Mouse (Mus musculus) intestine, embryonic 16.5 days (tissue): ENCODE results near the gene Pbld2. TPM values are rescaled to one million over a fixed set of nuclear protein-coding genes. Genes with fewer than 3 reads are reported as not detected.

Experiments used
- ATAC-seq: fragments of 200-750 bp; cut with Nextera tagmentation; 2 replicates; pipeline ENCODE4 v1.8.0; 2017; ENCODE audit warnings: moderate TSS enrichment, moderate library complexity
- H3K27ac ChIP-seq: fragments of 300-500 bp; sonication (generic); 2 replicates; pipeline ENCODE4 v1.5.1; 2014; ENCODE audit warnings: mild to moderate bottlenecking, low read length
- H3K27me3 ChIP-seq: fragments of 300-500 bp; sonication (generic); replicated peaks from 2 replicates; pipeline ENCODE4 v1.6.1; 2014; ENCODE audit warnings: low read length, control low read depth, mixed read lengths; ENCODE audit not compliant: control insufficient read depth, insufficient read depth
- H3K36me3 ChIP-seq: fragments of 300-500 bp; sonication (generic); 2 replicates; pipeline ENCODE4 v1.6.1; 2014; ENCODE audit warnings: low read length, control low read depth; ENCODE audit not compliant: control insufficient read depth, insufficient read depth
- H3K4me1 ChIP-seq: fragments of 300-500 bp; sonication (generic); 2 replicates; pipeline ENCODE4 v1.6.1; 2014; ENCODE audit warnings: low read length, control low read depth, mixed read lengths; ENCODE audit not compliant: control insufficient read depth, insufficient read depth
- H3K4me2 ChIP-seq: fragments of 300-500 bp; sonication (generic); 2 replicates; pipeline ENCODE4 v1.6.1; 2014; ENCODE audit warnings: low read depth, low read length, control low read depth
- H3K4me3 ChIP-seq: fragments of 300-500 bp; sonication (generic); 2 replicates; pipeline ENCODE4 v1.5.1; 2014; ENCODE audit warnings: mild to moderate bottlenecking, low read length
- H3K9ac ChIP-seq: fragments of 300-500 bp; sonication (generic); 2 replicates; pipeline ENCODE4 v1.6.1; 2014; ENCODE audit warnings: low read depth, low read length
- H3K9me3 ChIP-seq: fragments of 300-500 bp; sonication (generic); 2 replicates; pipeline ENCODE4 v1.6.1; 2016; ENCODE audit warnings: low read length, control low read depth; ENCODE audit not compliant: control insufficient read depth
- WGBS: fragments of 180-500 bp; shearing (Covaris S2); extraction: QIAGEN DNeasy Blood & Tissue Kit; methylation state at CpG from one replicate; pipeline ENCODE4 v1.1.7; 2014; 5-methylcytosine and 5-hydroxymethylcytosine counted together
- polyA plus RNA-seq: library from polyadenylated mRNA; unstranded; fragments of >200 nt; fragmentation: Nextera tagmentation; extraction: Ambion mirVana; gene quantifications from 2 replicates; pipeline ENCODE4 v1.2.1, GENCODE M21; 2015

Gene Pbld2
- polyA plus RNA-seq, 1 experiment from 2014 or later, result 10.6 TPM

DNA sequence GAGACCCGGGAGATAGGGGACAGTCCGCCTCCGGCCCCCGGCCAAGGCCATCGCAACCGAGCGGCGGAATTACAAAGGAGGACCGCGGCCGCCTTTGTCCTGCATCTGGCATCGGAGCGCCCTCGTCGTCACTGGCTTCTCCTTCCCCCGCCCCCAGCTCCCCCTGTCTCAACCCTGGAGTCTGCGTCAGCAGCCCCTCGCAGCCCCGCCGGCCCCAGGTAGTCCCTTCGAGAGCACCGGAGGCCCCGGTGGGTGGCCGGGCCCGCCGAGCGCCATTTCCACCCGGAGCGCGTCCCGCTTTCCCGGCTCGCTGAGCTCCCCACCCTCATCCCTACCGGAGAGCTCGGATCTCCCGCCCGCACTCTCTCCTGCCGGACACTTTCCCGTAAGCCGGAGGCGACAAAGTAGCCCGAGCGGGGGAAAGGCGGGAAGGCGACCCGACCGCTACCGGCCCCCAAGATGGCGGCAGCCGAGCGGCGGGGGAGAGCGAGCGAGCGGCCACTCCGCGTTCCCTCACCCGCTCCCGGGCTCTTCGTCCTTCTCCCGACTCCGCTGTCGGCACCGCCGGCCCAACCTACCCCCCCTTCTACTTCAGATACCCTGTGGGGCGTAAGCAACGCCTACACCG is 880 bp upstream of the Pbld2 start:
- H3K36me3 ChIP-seq, result no peaks in the 10 kb centered on the region
- under 1% methylated on average over 66 of the region's 68 CpGs for WGBS
- ATAC-seq, result peak; percentile 19
- peak overlapping the region; percentile 53 for H3K4me2 ChIP-seq
- no peaks in the 10 kb centered on the region for H3K9me3 ChIP-seq
- H3K4me1 ChIP-seq, result peaks cover 15% of the 10 kb centered on the region
- peak overlapping the region; percentile 99 for H3K9ac ChIP-seq
- peak overlapping the region; percentile 93 for H3K4me3 ChIP-seq
- H3K27ac ChIP-seq, result peak overlapping the region; percentile 100
- no peaks in the 10 kb centered on the region for H3K27me3 ChIP-seq

DNA sequence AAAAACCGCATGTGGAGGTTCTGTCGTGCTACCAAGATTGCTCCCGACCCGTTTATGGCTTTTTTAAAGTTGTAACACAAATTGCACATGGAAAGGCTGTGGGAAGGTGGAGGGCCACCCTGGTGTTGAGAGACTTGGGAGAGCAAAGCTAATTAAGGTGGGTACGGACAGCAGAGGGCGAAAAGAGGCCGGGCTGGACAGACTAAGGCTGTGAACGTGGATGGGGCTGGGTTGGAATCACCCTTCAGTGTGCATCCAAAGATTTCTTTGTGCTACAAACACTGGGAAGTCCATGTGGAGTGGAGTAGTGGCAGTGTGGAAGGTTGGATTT is 430 bp downstream of the Pbld2 start:
- H3K9me3 ChIP-seq, result no peaks in the 10 kb centered on the region
- peak overlapping the region; percentile 69 for H3K4me2 ChIP-seq
- whole genome bisulfite sequencing, result under 1% methylated on average over 8 of the region's 8 CpGs
- peak overlapping the region; percentile 93 for H3K4me3 ChIP-seq
- H3K9ac ChIP-seq, result peak overlapping the region; percentile 99
- no peaks in the 10 kb centered on the region for H3K27me3 ChIP-seq
- peak overlapping the region; percentile 100 for H3K27ac ChIP-seq
- peak; percentile 66 for ATAC-seq
- peaks cover 15% of the 10 kb centered on the region for H3K4me1 ChIP-seq
- no peaks in the 10 kb centered on the region for H3K36me3 ChIP-seq

DNA sequence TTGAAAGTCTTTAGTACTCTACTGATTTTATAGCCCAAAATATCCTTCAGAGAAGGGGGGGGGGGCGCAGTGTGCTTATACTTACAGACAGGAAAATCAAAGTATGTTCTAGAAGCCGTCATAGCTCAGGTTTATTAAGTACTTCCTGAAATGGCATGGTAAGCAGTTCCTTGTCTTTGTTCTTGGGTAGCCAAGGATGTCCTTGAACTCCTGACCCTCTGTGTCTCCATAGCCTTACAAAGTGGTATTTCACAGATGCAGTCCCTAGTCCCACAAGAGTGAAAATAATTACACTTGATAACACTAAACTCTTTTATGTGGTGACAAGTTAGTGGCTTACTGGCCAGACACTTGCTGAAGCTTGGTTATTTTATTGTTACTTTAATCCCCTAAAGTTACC is 901 bp downstream of the Pbld2 start:
- peak overlapping the region; percentile 99; the same call in 1 of the 2 replicates for H3K9ac ChIP-seq

DNA sequence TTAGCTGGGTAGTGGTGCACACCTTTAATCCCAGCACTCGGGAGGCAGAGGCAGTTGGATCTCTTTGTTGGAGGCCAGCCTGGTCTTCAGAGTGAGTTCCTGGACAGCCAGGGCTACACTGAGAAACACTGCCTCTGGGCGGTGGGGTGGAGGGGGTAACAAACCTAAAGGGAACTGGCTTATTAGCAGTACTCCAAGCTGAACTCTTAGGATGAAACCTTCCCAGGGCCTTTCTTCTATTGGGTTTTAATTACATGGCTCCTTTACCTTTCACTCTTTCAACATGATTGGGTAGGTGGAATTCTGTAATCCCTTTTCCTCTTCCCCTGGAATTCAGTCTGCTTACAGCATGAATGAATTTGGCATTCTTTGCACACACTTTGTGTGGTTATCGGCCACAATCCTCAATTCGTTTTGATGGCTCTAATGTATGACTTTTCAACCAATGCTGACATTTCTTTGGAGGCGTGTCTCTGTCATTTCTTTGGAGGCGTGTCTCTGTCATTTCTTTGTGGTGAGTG is 1.4 kb downstream of the Pbld2 start:
- 64% methylated on average over 6 of the region's 6 CpGs for WGBS
- Histone ChIP-seq H3K36me3 (no peaks in the 10 kb centered on the region), H3K4me1 (peaks cover 15% of the 10 kb centered on the region), H3K9ac (no peak overlapping the region), H3K4me2 (peak overlapping the region; percentile 69; the same call in 1 of the 2 replicates), H3K9me3 (no peaks in the 10 kb centered on the region), H3K27ac (peak overlapping the region; percentile 100; the same call in 1 of the 2 replicates), H3K4me3 (no peak overlapping the region), H3K27me3 (no peaks in the 10 kb centered on the region)
- no peak for ATAC-seq

More for the DNA sequence above, 901 bp downstream of the Pbld2 start:
- Histone ChIP-seq H3K4me3 (peak overlapping the region; percentile 93), H3K4me2 (peak overlapping the region; percentile 69), H3K9me3 (no peaks in the 10 kb centered on the region), H3K36me3 (no peaks in the 10 kb centered on the region), H3K27ac (peak overlapping the region; percentile 100), H3K27me3 (no peaks in the 10 kb centered on the region), H3K4me1 (peaks cover 15% of the 10 kb centered on the region)
- 31% methylated on average over 2 of the region's 2 CpGs for WGBS
- no peak for ATAC-seq

DNA sequence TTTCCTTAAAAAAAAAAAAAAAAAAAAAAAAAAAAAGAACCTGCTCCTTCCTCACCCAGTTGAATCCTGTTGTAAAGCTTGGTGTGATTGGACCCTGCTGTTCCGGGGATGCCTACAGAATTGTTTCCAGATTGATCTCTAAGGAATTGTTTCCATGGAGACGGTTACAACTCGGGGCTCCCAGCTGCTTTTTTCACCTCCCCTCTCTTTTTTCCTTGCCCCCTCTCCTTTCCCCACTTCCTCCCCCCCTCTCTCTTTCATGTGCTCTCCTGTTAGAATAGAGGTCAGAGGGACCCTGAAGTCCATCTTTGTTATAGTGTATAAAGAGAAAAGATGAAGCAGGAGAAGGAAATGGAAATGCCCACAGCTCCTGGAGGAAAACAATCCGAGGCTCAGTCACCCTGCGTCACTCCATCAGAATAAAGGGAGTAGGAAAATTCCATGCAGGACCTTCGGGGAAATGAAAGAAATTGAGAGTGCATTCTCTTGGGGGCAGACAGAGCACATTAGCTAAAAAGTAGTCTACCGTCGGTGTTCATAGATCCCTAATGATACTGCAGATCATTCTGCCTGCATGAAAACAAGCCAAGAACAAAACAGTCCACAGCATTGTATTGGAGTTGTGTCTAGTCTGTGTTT is 2.2 kb downstream of the Pbld2 start:
- Histone ChIP-seq H3K9ac (no peak overlapping the region), H3K4me3 (no peak overlapping the region), H3K27me3 (no peaks in the 10 kb centered on the region), H3K4me1 (peaks cover 11% of the 10 kb centered on the region), H3K27ac (no peak overlapping the region), H3K9me3 (no peaks in the 10 kb centered on the region), H3K4me2 (no peak overlapping the region), H3K36me3 (no peaks in the 10 kb centered on the region)
- no peak for ATAC-seq
- WGBS, result 60% methylated on average over 8 of the region's 8 CpGs

DNA sequence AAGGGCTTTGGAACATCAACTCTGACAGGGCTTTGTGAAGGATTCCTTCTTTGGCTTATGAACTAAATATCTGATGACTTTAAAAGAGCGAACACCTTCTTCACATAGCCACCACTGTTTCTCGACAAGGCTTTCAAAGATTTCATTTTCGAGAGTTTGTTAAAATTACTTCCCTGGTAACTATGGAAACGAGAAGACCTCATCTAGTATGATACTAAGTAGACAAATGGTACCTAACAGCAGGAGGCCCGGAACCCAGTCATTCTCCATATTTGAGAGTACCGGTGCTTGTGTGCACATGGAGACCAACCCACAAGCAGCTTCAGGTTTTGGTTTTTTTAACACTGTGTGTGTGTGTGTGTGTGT is 2.7 kb downstream of the Pbld2 start:
- no peak overlapping the region for H3K4me2 ChIP-seq
- WGBS, result 86% methylated on average over 6 of the region's 6 CpGs
- H3K36me3 ChIP-seq, result no peaks in the 10 kb centered on the region
- no peak overlapping the region for H3K9ac ChIP-seq
- no peak overlapping the region for H3K4me3 ChIP-seq
- H3K27me3 ChIP-seq, result no peaks in the 10 kb centered on the region
- no peak overlapping the region for H3K27ac ChIP-seq
- ATAC-seq, result no peak
- no peaks in the 10 kb centered on the region for H3K9me3 ChIP-seq
- 0 out of 2 replicates have a peak, but pooled peaks cover 8% of the 10 kb centered on the region for H3K4me1 ChIP-seq

DNA sequence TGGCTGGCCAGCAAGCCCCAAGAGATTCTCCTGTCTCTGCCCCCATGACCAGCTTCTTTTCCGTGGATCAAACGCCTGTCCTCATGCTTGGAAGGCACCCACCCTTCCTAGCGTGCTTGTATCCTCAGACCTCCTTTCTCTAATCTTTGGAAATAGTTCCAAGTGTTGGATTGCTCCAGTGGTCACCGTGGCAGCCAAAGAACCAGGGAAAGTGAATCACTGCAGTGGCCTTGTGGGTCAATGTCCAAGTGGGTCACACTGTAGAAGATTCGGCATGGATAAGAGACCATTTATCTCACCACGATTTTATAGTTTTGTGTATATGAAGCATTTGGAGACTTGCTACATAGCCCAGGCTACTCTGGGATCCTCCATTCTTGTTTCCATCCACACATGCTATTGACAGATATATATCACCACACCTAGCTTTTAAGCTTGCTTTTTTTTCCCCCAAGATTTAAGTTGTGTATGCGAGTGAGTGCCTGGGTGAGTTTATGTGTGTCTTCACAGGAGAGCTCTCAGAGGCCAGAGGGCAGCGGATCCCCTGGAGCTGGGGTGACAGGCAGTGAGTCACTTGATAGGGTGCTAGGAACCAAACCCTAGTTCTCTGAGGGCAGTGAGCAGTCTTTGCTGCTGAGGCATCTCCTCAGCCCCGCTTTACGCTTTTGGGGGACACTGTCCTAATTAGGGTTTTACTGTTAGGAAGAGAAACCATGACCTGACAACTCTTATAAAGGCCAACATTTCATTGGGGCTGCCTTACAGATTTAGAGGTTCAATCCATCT is 3.5 kb downstream of the Pbld2 start:
- no peak overlapping the region for H3K4me3 ChIP-seq
- H3K36me3 ChIP-seq, result no peaks in the 10 kb centered on the region
- 0 out of 2 replicates have a peak, but pooled peaks cover 4% of the 10 kb centered on the region for H3K4me1 ChIP-seq
- H3K27ac ChIP-seq, result no peak overlapping the region
- H3K4me2 ChIP-seq, result no peak overlapping the region
- no peak overlapping the region for H3K9ac ChIP-seq
- ATAC-seq, result no peak
- no peaks in the 10 kb centered on the region for H3K27me3 ChIP-seq
- WGBS, result 87% methylated on average over 10 of the region's 10 CpGs
- no peaks in the 10 kb centered on the region for H3K9me3 ChIP-seq

DNA sequence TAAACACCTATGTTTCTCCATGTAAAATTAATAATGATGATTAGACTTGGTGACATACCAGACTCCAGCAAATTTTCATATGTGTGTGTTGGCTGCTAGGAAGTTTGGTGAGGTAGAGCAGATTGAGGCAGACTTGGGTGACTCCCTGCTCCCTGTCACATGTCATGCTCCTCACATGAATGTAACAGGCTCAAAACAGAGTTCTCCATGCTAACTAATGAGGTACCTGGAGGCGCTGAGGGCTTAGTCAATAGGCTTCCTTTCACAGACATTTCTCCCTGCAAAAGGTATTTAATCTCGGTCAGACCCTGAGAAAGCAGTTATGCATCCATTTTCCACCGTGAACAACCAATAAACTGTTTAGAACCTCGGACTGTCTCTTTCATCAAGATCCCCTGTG is 4.3 kb downstream of the Pbld2 start:
- Histone ChIP-seq H3K4me3 (no peak overlapping the region), H3K9me3 (no peaks in the 10 kb centered on the region), H3K27ac (no peak overlapping the region), H3K36me3 (no peaks in the 10 kb centered on the region), H3K4me2 (no peak overlapping the region), H3K9ac (no peak overlapping the region), H3K4me1 (0 out of 2 replicates have a peak, but pooled peaks cover 4% of the 10 kb centered on the region), H3K27me3 (no peaks in the 10 kb centered on the region)
- 82% methylated on average over 4 of the region's 4 CpGs for WGBS
- ATAC-seq, result no peak

DNA sequence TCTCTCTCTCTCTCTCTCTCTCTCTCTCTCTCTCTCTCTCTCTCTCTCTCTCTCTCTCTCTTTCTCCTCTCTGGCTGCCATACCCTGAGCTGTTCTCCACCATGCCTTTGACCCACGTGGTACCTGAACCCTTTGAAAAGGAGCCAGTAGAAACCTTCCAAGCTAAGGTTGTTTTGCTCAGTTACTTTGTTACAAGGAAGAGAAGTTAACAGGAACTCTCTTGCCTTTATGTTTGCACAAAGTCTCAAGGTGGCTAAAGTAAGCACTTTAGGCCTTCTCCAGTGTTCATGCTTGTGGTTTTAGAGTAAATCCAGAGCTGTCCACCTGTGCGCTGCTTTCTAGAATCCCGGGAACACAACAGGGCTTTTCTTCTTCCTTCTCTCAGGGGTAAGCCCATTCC is 8.2 kb downstream of the Pbld2 start:
- Histone ChIP-seq H3K36me3 (no peaks in the 10 kb centered on the region), H3K4me1 (no peaks in the 10 kb centered on the region), H3K9me3 (no peaks in the 10 kb centered on the region), H3K4me2 (no peak overlapping the region), H3K9ac (no peak overlapping the region), H3K27ac (no peak overlapping the region), H3K4me3 (no peak overlapping the region), H3K27me3 (no peaks in the 10 kb centered on the region)
- 77% methylated on average over 3 of the region's 3 CpGs for WGBS
- no peak for ATAC-seq
